Mouse (Mus musculus): Measurements from ENCODE around the gene Cep95.
"Not testable (repeated sequence)": the region's sequence is repeated elsewhere in the genome, so short reads cannot be mapped to it uniquely, and the experiment has no call there.

The Cep95 gene

DNA sequence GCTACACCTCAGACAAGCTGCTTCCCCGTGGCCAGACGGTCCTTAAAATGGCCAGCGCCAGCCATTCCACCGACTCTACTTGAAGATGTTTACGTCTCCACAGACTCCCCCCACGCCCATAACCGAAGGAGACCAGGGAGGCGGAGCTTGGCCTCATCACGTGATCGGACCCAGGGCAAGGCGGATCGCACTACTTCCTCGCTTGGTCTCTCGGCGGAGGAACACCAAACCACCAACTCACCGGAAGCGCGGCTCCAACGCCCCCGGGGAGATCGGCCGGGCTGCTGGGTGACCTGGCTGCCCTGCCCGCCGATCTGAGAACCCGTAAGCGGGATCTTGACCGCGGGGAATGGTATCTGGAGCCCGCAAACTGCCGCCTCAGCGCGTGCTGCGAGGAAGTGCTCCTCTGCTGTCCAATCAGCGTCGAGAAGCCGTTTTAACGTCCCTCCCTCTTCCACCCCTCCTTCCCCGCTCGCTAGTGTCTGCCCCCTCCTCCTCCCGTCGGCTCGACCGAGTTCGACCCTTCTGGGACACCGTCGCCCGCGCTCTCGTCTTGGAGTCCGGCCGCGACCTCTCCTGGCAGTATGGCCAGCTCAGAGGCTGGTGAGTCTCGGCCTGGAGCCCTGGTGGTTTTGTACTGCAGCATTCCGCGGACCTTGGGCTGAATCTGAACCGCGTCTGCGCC lies at the start of gene Cep95, which contains the start of gene Ddx5:
TSS of gene Cep95 (plus strand) at position 478 of the 685 bp plus-strand sequence.
TSS of gene Ddx5 (minus strand) at position 411 of the 685 bp plus-strand sequence.
- DNase-seq: peak; percentile 99

GRCm38 (mm10) chr11:106740724-106741123 lies 48.3 kb upstream of the Cep95 start:
- not testable (repeated sequence) for DNase-seq

DNA sequence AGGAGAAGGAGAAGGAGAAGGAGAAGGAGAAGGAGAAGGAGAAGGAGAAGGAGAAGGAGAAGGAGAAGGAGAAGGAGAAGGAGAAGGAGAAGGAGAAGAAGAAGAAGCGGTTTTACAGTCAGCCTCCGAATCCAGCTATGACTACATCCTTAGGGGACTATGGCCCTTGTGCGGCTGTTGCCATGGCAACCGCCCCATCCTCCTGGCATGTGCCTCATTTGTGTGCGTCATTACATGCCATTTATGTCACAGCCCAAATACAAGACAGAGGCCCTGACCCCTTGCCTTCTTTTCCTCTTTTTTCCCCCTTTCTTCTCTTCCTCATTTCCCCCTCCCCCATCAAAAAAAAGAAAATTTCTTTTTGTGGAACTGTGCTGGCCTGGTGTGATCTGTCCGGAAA lies 47.8 kb upstream of the Cep95 start:
- DNase-seq: no peak

- DNase-seq: no peak
These were observed 47.2 kb upstream of the Cep95 start for GRCm38 (mm10) chr11:106741826-106742225.

- DNase-seq: no peak
These were observed 46.6 kb upstream of the Cep95 start for GRCm38 (mm10) chr11:106742388-106742841.

- DNase-seq: no peak
These were observed 44.1 kb upstream of the Cep95 start for GRCm38 (mm10) chr11:106744949-106745348.

DNA sequence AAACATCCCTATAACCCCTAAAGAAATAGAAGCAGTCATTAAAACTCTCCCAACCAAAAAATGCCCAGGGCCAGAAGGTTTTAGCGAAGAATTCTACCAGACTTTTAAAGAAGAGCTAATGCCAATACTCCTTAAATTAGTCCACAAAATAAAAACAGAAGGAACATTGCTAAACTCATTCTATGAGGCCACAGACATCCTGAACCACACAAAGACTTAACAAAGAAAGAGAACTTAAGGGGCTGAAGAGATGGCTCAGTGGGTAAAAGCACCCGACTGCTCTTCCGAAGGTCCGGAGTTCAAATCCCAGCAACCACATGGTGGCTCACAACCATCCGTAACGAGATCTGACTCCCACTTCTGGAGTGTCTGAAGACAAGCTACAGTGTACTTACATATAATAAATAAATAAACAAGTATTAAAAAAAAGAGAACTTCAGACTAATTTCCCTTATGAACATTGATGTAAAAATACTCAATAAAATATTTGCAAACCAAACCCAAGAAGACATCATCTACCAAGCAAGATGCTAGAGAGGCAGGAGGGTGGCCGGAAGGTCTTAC lies 39.4 kb upstream of the Cep95 start:
- DNase-seq: not testable (repeated sequence)

- peak; percentile 74 for DNase-seq
These were observed 38.8 kb upstream of the Cep95 start, which contains the start of gene Pecam1 for GRCm38 (mm10) chr11:106750121-106750751. Gene Pecam1, minus strand, starts transcription at chr11:106750628.

DNA sequence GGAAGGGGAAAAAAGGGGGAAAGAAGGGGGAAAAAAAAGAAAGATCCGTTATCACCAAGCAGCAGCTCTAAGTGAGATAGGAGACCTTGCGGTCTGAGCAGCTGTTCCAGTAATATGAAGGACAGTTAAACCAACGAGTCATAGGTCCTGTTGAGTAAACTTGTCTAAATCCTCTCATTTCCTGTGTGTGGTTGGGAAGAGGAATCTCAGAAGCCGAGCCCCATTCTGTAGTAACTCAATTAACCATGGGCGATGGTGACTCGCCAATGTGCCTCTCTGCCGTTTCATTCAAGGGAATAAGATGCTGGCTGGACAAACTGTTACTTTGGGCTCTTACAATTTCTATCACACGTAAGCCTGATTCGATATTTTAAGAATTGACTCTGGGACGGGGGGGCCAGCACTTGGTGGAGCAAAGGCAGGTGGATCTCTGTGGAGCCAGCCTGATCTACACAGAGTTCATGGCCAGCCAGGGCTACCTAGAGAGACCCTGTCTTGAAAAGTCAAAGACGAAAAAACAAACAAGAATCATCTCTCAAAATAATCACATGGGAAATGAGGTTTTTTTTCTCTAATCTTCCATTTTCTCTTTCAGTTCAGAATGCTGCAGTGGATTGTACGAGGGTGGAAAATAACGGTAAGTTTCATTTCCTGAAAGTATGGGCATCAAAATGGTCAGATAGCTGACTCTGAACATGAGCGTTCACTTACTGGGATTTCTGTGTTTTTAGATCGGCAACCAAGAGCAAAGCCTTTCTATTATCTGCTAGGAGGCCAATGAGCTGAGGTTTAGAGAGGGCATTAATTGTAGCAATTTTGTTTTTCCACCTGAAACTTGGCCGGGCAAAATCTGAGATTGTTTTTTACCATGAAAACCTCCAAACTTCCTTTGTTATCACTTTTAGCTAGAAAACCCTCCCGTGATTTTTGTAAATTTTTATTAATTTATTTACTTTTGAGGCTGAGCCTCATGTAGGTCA lies 37.7 kb upstream of the Cep95 start, which contains the start of gene Milr1:
TSS of gene Milr1 (plus strand) at position 188 of the 980 bp plus-strand sequence.
- peak; percentile 29 for DNase-seq

DNA sequence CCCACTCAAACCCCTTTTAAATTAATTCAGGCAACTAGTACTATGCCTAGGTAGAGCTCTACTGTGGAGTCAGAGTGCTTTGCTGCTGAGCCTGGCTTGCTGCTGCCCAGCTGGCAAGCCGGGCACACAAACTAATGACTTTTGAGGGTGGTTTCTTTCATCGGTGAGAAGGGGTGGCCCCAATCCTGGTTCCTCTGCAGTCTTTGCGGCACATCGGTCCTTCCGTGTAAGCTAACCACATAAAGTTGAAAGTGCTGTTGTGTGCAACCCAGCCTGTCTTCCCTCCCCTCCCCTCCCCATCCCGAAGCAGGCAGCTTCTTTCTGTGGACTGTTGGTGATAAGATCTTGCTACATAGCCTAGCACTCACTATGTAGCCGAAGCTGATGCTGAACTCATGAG lies 36.9 kb upstream of the Cep95 start:
- peak; percentile 67 for DNase-seq

- DNase-seq: no peak
These were observed 35.7 kb upstream of the Cep95 start for GRCm38 (mm10) chr11:106753314-106753713.

DNA sequence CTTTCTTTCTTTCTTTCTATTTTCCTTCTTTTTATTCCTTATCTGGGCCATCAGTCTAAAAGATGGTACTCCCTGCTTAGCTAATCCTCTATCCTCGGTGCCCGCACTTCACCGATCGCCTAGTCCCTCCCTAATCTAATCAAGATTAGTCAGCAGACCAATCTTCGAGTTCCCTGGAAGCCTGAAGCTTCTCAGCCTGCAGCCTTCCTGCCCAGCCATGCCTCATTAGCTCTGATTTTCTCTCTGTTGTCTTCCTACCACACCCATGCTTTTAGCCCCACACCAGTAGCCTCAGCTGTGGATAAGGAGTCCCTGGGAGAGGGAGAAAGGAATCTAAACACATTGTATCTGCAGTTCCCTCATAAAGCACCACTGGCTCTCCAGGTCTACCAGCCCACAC lies 33.5 kb upstream of the Cep95 start:
- no peak for DNase-seq

GRCm38 (mm10) chr11:106759028-106759427 lies 30.0 kb upstream of the Cep95 start:
- DNase-seq: no peak

- DNase-seq: no peak
These were observed 28.5 kb upstream of the Cep95 start for GRCm38 (mm10) chr11:106760511-106760910.

DNA sequence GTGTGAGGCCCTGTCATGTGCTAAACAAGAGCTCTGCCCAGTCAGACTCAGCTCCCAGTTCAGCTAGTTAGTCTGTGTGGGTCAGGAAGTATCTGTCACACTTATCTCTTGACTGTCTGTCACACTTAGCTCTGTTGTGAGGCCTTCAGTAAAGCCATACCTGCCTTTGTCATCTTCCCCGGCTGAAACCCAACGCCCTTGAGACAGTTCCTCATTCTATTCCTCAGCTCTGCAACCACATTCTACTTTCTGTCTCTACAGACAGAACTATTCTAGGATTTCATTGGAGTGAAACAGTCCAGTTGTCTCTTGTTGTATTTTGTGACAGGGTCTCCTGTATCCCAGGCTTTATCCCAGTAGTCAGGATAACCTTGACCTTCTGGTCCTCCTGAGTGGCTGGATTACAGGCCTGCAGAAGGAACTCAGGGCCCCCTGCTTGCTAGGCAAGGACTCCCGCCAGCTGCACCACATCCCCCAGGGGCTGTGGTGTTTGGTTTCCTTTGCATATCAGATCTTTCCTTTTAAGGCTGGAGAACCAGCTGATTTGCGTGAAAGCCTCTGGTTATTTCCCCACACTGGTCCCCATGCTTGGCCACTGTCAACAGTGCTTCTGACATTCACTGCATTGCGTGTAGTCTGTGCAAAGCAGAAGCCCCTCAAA lies 26.8 kb upstream of the Cep95 start:
- DNase-seq: peak; percentile 63

DNA sequence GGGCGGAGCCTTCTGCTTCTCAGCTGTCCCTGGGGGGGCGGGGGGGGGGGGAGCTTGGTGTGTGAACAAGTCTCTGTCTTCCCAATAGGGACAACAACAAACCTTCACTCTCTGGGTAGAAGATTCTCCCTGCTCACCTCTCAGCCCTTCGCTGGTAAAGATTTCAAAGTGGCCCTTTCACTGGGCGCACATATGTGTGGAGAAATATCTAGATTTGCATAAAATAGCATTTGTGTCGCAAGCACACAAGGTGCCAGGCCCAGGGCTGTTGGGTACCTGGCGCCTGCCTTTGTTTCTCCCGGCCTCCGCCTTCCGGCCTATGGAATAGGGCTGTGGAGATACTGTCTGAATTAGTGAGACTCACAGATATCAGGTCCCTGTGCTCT lies 26.3 kb upstream of the Cep95 start:
- no peak for DNase-seq

- DNase-seq: no peak
These were observed 22.4 kb upstream of the Cep95 start for GRCm38 (mm10) chr11:106766611-106767162.

DNA sequence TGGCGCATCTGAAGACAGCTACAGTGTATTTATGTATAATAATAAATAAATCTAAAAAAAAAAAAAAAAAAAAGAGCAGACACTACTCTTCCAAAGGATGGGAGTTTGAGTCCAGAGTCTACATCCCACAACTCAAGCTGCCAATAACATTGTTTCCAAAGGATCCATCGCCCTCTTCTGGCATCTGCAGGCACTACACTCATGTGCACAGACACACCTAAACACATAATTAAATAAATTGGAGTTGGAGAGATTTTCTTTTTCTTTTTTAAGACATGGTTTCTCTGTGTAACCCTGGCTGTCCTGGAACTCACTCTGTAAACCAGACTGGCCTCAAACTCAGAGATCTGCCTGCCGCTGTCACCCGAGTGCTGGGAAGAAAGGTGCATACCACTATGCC lies 21.5 kb upstream of the Cep95 start:
- DNase-seq: no peak

DNA sequence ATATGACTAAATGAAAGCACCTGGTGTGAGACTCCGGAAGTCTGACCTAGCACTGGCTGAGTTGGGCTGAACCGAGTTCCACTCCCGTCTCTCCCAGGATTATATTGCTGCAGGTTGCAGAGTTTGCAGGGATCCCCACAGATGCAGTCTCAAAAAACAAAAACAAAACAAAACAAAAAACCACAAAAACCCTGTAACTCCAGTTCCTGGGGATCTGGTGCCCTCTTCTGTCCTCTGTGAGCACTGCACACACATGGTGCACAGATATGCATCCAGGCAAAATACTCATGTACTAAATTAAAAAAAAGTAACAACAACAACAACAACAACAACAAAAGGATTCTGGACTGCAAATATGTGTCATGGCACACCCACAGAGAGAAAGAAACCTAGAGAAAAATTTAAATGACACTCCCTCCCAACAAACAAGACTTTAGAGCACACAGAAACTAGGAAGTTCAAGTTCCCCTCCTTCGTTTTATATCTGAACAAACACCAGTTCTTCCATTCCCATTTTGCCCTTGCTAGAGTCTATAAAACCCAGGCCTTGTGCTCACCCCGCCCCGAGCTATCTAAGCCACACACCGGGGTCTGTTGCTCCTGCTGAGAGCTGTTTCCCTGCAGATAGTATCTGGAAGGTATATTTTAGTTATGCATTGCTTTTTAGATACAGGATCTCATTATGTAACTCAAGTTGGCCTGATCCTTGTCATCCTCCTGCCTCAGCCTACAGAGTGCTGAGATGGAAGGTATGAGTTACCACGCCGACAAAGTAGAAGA lies 18.7 kb upstream of the Cep95 start:
- DNase-seq: peak; percentile 70

- no peak for DNase-seq
These were observed 16.0 kb upstream of the Cep95 start for GRCm38 (mm10) chr11:106773061-106773460.

- no peak for DNase-seq
These were observed 12.1 kb upstream of the Cep95 start for GRCm38 (mm10) chr11:106776960-106777359.
